Mouse (Mus musculus): ENCODE measurements around the gene Glb1l2. TPM values are rescaled to one million over a fixed set of nuclear protein-coding genes. Genes with fewer than 3 reads are reported as not detected.

Glb1l2 gene
- polyA plus RNA-seq, 1 experiment from 2014 or later: 7.4 TPM

DNA sequence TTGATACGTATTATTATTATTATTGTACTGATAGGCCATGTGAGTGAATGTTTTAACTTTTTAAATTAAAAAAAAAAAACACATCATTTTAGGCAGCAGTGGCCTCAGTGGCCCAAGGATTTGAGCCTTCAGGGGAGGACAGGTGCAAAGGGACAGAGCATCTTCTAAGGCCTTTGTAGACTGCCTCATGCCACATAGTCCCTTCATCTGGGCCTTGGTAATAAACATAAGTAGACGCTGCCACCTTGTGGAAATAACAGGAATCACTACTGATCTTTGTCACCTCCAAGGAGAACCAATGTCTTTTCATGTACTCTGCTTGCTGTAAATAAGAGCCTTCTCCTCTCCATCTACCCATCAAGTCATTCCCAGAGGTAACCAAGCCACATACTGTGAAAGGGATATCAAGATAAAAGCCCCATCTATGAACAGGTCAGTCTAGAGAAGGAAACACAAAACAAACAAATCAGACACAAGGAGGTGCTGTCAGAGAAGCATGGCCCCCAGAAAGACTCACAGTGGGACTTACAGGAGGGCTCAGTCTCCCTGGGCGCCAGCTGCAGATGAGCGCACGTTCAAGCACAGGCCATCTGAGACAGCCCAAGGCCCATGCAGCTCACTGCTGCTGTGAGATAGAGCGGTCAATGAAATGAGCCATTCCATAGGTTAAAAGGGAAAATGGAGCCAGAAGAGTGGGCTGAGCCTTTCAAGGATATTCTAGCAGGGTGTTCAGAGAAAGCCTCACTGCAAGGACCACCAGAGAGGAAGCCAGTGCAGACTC lies 30.0 kb downstream of the Glb1l2 start:
- no peak overlapping the region for H3K4me3 ChIP-seq (replicated peaks)
- H3K9me3 ChIP-seq (replicated peaks): no peaks in the 10 kb centered on the region
- H3K27ac ChIP-seq (replicated peaks): no peak overlapping the region
- H3K27me3 ChIP-seq: no peaks in the 10 kb centered on the region
- no peaks in the 10 kb centered on the region for H3K36me3 ChIP-seq
- no peaks in the 10 kb centered on the region for H3K4me1 ChIP-seq
- 59% methylated on average over 6 of the region's 6 CpGs for WGBS
- no peak for ATAC-seq (ENCODE audit: insufficient number of reproducible peaks, low FRiP score, low TSS enrichment, low read depth)
- H3K9ac ChIP-seq: no peak overlapping the region
- no peak overlapping the region for H3K4me2 ChIP-seq (replicated peaks)

DNA sequence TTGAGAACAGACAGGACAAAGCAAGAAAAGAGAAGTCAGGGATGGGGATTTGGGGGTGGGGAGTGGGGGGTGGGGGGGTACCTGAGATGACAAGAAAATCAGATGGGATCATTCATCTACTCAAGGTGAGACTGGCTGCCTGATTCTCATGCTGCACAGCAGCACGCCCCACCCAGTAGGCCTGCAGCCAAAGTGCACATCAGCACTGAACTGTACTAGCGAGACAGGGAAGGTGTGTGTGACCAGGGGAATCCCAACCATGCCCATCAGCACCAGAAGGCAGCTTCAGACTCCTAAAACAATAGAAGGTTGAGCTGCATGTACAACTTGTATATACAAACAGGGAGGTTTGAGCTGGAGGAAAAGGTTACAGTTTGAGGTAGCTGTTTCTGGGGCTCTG lies 30.6 kb downstream of the Glb1l2 start:
- WGBS: 83% methylated on average over 2 of the region's 2 CpGs
- no peak for ATAC-seq (ENCODE audit: insufficient number of reproducible peaks, low FRiP score, low TSS enrichment, low read depth)
- H3K36me3 ChIP-seq: no peaks in the 10 kb centered on the region
- no peaks in the 10 kb centered on the region for H3K4me1 ChIP-seq
- no peak overlapping the region for H3K4me2 ChIP-seq (replicated peaks)
- H3K9ac ChIP-seq: no peak overlapping the region
- H3K4me3 ChIP-seq (replicated peaks): no peak overlapping the region
- H3K9me3 ChIP-seq (replicated peaks): no peaks in the 10 kb centered on the region
- no peak overlapping the region for H3K27ac ChIP-seq (replicated peaks)
- no peaks in the 10 kb centered on the region for H3K27me3 ChIP-seq

DNA sequence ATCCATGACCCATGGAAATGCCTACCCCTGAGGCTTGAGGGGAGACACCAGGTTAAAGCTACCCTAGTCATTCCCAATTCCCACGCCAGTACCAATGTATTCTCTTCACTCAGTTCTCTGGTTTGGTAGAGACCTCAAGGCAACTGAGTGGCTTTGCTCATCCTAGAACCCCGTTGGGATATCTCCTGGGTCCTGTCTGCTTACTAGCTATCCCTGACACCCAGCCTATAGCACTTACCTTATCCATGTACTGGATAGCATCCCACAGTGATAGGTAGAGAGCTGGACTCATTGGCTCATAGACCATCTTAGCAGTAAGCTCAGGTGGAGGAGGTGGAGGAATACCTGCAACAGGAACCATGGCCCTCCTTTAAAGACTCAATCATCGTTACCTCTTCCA lies 38.1 kb downstream of the Glb1l2 start:
- no peak for ATAC-seq (ENCODE audit: insufficient number of reproducible peaks, low FRiP score, low TSS enrichment, low read depth)

DNA sequence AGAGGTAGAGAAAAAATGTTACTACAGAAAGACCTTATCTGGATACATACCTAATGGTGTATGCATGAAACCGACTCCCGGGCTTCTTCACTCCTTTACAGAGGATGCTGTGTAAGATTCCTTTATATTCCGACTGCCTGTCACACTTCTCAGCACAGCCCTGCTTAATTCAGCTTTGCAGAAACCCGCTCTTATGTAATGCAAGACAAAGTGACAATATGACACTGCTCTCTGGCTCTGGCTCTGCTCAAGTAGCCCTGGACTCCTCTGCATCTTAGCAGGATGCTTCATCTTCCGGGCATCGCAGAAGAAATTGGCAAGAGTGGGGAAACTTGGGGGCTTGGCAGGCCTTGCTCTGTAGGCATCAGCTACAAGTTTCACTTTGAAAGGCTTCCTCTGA lies 43.8 kb downstream of the Glb1l2 start:
- no peak overlapping the region for H3K4me2 ChIP-seq (replicated peaks)
- no peak overlapping the region for H3K4me3 ChIP-seq (replicated peaks)
- 80% methylated on average over 6 of the region's 6 CpGs for WGBS
- H3K9ac ChIP-seq: no peak overlapping the region
- no peaks in the 10 kb centered on the region for H3K36me3 ChIP-seq
- no peaks in the 10 kb centered on the region for H3K9me3 ChIP-seq (replicated peaks)
- no peaks in the 10 kb centered on the region for H3K4me1 ChIP-seq
- no peak for ATAC-seq (ENCODE audit: insufficient number of reproducible peaks, low FRiP score, low TSS enrichment, low read depth)
- no peaks in the 10 kb centered on the region for H3K27me3 ChIP-seq
- no peak overlapping the region for H3K27ac ChIP-seq (replicated peaks)

More for the DNA sequence above, 38.1 kb downstream of the Glb1l2 start:
- Histone ChIP-seq H3K4me3 (replicated peaks) (no peak overlapping the region), H3K27ac (replicated peaks) (no peak overlapping the region), H3K9ac (no peak overlapping the region), H3K4me2 (replicated peaks) (no peak overlapping the region), H3K4me1 (no peaks in the 10 kb centered on the region), H3K27me3 (no peaks in the 10 kb centered on the region), H3K36me3 (no peaks in the 10 kb centered on the region), H3K9me3 (replicated peaks) (no peaks in the 10 kb centered on the region)
- WGBS: 77% methylated on average over 3 of the region's 3 CpGs

DNA sequence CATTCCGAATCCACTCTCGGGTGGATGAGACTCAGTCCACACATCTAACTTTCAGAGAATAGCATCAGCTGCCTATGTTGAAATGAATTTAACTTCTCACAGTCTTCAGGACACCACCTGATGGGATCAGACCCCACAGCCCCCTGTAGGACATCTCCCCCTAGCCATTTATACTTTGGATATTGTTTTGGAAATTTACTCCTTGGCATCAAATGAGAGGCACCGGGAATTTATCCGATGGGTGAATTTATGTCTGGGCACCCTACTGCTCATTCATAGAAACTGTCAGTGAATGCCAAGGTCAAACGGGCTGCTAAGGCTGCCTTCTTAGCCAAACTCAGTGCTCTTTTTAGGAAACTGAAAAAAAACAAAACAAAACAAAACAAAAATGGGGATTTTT lies 45.7 kb downstream of the Glb1l2 start:
- WGBS: 67% methylated on average over 5 of the region's 5 CpGs
- no peak overlapping the region for H3K9ac ChIP-seq
- H3K27me3 ChIP-seq: no peaks in the 10 kb centered on the region
- no peaks in the 10 kb centered on the region for H3K36me3 ChIP-seq
- no peak overlapping the region for H3K4me3 ChIP-seq (replicated peaks)
- no peaks in the 10 kb centered on the region for H3K9me3 ChIP-seq (replicated peaks)
- H3K4me1 ChIP-seq: no peaks in the 10 kb centered on the region
- no peak for ATAC-seq (ENCODE audit: insufficient number of reproducible peaks, low FRiP score, low TSS enrichment, low read depth)
- H3K4me2 ChIP-seq (replicated peaks): no peak overlapping the region
- H3K27ac ChIP-seq (replicated peaks): no peak overlapping the region

DNA sequence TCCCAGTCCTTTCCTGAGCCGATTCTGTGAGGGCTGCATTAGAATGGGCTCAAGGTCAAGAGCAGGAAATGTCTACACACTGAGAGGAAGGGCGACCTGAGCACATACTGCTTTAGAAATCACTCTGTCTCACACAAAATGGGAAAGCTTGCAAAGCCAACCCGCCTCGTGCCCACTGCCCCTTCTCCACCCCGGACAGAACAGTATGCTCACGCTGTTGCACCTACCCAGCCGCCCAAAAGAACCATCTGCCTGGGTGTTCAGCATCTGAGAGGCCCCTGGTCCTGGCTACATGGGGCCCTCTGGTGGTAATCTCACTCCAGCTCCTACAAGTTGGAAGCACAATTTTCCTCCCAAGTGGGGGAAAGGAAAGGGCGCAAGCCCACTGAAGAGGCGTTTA lies 46.2 kb downstream of the Glb1l2 start:
- Histone ChIP-seq H3K4me2 (replicated peaks) (no peak overlapping the region), H3K9ac (no peak overlapping the region), H3K4me3 (replicated peaks) (no peak overlapping the region), H3K27me3 (no peaks in the 10 kb centered on the region), H3K36me3 (no peaks in the 10 kb centered on the region), H3K27ac (replicated peaks) (no peak overlapping the region), H3K4me1 (no peaks in the 10 kb centered on the region), H3K9me3 (replicated peaks) (no peaks in the 10 kb centered on the region)
- no peak for ATAC-seq (ENCODE audit: insufficient number of reproducible peaks, low FRiP score, low TSS enrichment, low read depth)
- WGBS: 34% methylated on average over 9 of the region's 9 CpGs

DNA sequence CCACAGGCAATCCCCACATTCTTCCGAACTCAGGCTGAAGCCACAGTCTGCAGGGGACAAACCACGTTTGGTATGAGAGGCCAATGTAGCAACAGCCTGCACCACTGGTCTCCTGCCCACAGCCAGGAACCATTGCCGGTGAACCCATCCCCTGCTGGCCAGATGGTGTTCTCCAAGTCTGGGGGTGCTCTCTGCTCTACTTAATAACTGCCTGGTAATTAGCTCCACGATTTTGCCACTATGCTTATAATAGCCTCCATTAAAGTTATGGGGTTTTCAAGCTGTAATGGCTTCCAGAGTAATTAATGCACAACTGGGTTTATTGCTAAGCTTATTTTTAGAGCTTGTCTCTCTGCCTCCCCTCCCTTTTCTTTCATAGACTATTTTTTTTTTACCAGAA lies 57.4 kb downstream of the Glb1l2 start:
- ATAC-seq (ENCODE audit: insufficient number of reproducible peaks, low FRiP score, low TSS enrichment, low read depth): no peak
- WGBS: 68% methylated on average over 4 of the region's 4 CpGs
- no peak overlapping the region for H3K4me2 ChIP-seq (replicated peaks)
- H3K9me3 ChIP-seq (replicated peaks): no peaks in the 10 kb centered on the region
- no peak overlapping the region for H3K9ac ChIP-seq
- no peak overlapping the region for H3K27ac ChIP-seq (replicated peaks)
- H3K4me3 ChIP-seq (replicated peaks): no peak overlapping the region
- no peaks in the 10 kb centered on the region for H3K27me3 ChIP-seq
- no peaks in the 10 kb centered on the region for H3K4me1 ChIP-seq
- H3K36me3 ChIP-seq: no peaks in the 10 kb centered on the region

DNA sequence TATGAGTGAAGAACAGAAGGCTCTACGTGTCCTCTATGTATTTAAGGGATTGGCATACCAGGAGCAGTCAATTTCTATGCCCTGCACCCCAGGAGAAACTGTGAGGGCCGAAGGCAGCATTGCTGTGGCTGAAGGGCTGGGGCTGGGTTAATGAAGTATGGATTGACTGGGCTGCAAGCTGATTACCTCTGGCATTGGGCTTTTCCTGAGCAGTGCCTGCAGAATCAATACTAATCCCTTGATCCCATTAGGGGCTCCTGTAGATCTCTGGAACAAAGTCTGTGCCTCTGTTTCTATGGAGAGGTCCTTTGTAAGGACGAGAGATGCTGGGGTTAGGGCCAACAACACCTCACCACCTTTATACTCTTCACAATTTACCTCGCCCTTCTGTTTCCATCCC lies 59.1 kb downstream of the Glb1l2 start:
- H3K4me1 ChIP-seq: no peaks in the 10 kb centered on the region
- no peak for ATAC-seq (ENCODE audit: insufficient number of reproducible peaks, low FRiP score, low TSS enrichment, low read depth)
- no peak overlapping the region for H3K9ac ChIP-seq
- H3K27ac ChIP-seq (replicated peaks): no peak overlapping the region
- no peaks in the 10 kb centered on the region for H3K9me3 ChIP-seq (replicated peaks)
- WGBS: 48% methylated on average over 4 of the region's 4 CpGs
- no peak overlapping the region for H3K4me2 ChIP-seq (replicated peaks)
- H3K36me3 ChIP-seq: no peaks in the 10 kb centered on the region
- no peaks in the 10 kb centered on the region for H3K27me3 ChIP-seq
- H3K4me3 ChIP-seq (replicated peaks): no peak overlapping the region

DNA sequence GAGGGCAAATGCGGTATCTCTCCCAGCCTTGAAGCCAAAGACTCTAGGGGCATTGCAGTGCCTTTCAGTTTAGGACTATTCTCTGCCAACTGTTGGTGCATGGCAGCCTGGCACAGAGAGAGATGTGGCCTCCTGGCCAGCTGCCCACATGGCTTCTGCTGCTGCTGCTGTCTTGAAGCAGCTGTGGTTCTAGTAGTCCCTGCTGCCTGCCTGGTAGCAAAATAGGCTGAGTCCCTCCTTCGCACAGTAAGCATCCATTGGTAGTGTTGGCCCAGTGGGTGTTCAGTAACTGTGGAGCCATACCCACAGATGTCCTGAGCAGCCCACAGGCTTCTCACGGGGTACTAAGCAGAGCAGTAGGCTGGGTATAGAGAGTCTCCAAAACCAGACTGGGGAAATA lies 63.5 kb downstream of the Glb1l2 start:
- Histone ChIP-seq H3K4me2 (replicated peaks) (no peak overlapping the region), H3K9ac (no peak overlapping the region), H3K4me3 (replicated peaks) (no peak overlapping the region), H3K9me3 (replicated peaks) (no peaks in the 10 kb centered on the region), H3K36me3 (no peaks in the 10 kb centered on the region), H3K27ac (replicated peaks) (no peak overlapping the region), H3K27me3 (no peaks in the 10 kb centered on the region; the same call in 1 of the 2 replicates), H3K4me1 (no peaks in the 10 kb centered on the region)
- 85% methylated on average over 3 of the region's 3 CpGs for WGBS
- no peak for ATAC-seq (ENCODE audit: insufficient number of reproducible peaks, low FRiP score, low TSS enrichment, low read depth)

DNA sequence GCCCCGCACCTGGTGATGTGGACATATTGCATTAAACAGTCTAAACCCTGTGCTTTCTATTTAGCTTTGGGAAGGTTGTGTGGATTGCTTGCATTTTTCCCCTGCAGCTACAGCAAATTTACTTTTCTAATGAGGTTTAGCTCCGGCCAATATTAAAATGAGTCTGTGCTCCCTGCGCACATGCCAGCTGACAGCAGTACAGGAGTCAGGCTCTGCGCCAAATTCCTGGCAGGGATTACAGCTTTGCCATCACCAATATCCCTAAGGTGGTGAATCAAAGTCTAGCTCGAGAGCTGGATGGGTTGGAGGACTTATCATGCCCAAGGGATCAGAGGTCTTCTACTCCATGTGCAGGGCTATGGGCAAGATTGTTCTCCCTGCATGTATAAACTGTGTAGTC lies 69.2 kb downstream of the Glb1l2 start:
- no peaks in the 10 kb centered on the region for H3K36me3 ChIP-seq
- H3K4me2 ChIP-seq (replicated peaks): no peak overlapping the region
- no peak overlapping the region for H3K9ac ChIP-seq
- no peaks in the 10 kb centered on the region for H3K9me3 ChIP-seq (replicated peaks)
- ATAC-seq (ENCODE audit: insufficient number of reproducible peaks, low FRiP score, low TSS enrichment, low read depth): no peak
- peaks cover 41% of the 10 kb centered on the region for H3K27me3 ChIP-seq
- H3K4me3 ChIP-seq (replicated peaks): no peak overlapping the region
- 60% methylated on average over 5 of the region's 5 CpGs for WGBS
- peaks cover 13% of the 10 kb centered on the region for H3K4me1 ChIP-seq
- H3K27ac ChIP-seq (replicated peaks): no peak overlapping the region

DNA sequence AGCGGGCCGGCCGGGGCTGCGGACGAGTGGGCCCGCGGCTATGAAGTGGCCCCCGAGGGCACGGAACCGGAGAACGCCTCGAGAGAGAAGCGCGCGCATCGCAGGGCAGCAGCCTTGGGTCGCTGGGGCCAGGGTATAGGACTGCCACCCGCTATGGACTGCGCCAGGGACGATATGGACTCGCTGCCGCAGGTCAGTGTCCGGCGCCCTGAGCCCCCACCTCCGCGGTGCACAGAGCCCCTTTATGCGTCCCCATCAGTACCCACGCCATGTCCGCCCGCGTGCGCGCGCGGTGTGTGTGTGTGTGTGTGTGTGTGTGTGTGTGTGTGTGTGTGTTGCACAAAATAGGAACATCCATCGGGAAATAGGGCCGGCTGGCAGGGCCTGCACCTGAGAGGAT lies 72.3 kb downstream of the Glb1l2 start:
- under 1% methylated on average over 37 of the region's 37 CpGs for WGBS

DNA sequence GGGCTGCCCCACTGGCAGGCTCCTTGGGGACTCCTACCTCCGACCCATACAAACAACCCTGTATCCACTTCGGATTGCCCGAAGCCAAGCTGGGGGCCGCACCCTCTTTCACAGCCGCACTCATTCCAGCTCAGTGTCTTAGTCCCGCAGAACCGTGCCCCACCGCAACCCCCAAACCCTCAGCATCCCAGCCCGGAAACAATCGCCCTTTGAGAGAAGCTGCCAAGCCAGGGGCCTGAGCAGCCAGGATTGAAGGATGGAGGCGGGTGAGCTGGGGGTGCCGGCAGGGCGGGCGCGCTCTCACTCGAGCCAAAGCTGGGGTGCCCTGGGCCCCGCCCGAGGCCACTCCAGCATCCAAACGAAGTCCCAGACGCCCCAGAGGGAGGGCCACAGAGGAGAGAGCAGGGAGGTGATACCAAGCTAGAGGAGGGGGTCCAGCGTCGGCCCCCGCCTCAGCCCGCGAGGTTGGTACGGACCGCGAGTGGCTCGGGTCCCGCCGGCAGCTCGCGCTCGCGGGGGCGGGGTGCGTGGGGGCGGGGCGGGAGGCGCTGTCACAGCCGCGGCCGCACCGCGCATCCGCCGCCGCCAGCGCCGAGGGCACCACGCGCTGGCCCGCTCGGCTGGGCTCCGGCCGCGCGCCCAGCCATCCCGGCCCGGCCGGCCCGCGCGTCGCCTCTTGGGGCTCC lies 72.9 kb downstream of the Glb1l2 start, which contains the start of gene B3gat1:
Gene B3gat1 (plus strand): TSS at position 523 of the 686 bp plus-strand sequence.
- Histone ChIP-seq H3K9ac (no peak within 1 kb of the TSS), H3K27me3 (peaks cover 58% of the 10 kb centered on the region), H3K4me1 (peaks cover 13% of the 10 kb centered on the region), H3K27ac (replicated peaks) (no peak within 1 kb of the TSS), H3K9me3 (replicated peaks) (no peaks in the 10 kb centered on the region), H3K4me2 (replicated peaks) (peak within 1 kb of the TSS; percentile 90), H3K36me3 (no peaks in the 10 kb centered on the region), H3K4me3 (replicated peaks) (peak within 1 kb of the TSS; percentile 50)
- 1% methylated on average over 49 of the region's 65 CpGs for WGBS
- peak; percentile 52 for ATAC-seq (ENCODE audit: insufficient number of reproducible peaks, low FRiP score, low TSS enrichment, low read depth)

More for the DNA sequence above, 72.3 kb downstream of the Glb1l2 start:
- no peak overlapping the region for H3K27ac ChIP-seq (replicated peaks)
- peak overlapping the region; percentile 50 for H3K4me3 ChIP-seq (replicated peaks)
- peaks cover 58% of the 10 kb centered on the region for H3K27me3 ChIP-seq
- H3K4me1 ChIP-seq: peaks cover 13% of the 10 kb centered on the region
- ATAC-seq (ENCODE audit: insufficient number of reproducible peaks, low FRiP score, low TSS enrichment, low read depth): no peak
- H3K9me3 ChIP-seq (replicated peaks): no peaks in the 10 kb centered on the region
- no peak overlapping the region for H3K9ac ChIP-seq
- peak overlapping the region; percentile 90 for H3K4me2 ChIP-seq (replicated peaks)
- no peaks in the 10 kb centered on the region for H3K36me3 ChIP-seq

Measured in embryonic facial prominence, embryonic 15.5 days (tissue).